Mouse (Mus musculus) neural tube, embryonic 12.5 days (tissue): ENCODE results near the gene Zfp981. TPM values are rescaled to one million over a fixed set of nuclear protein-coding genes. Genes with fewer than 3 reads are reported as not detected.
A peak's percentile ranks its signal among the peaks of the same experiment; 100 is the strongest.
"Not testable (repeated sequence)": the region's sequence is repeated elsewhere in the genome, so short reads cannot be mapped to it uniquely, and the experiment has no call there.

Source experiments
- ATAC-seq: fragments of 200-750 bp; cut with Nextera tagmentation; 2 replicates; pipeline ENCODE4 v1.8.0; 2017; ENCODE audit warnings: low read depth, mild to moderate bottlenecking, moderate TSS enrichment, moderate library complexity; ENCODE audit not compliant: low FRiP score
- H3K27ac ChIP-seq: fragments of 300-500 bp; sonication (generic); 2 replicates; pipeline ENCODE4 v1.5.1; 2016
- H3K27me3 ChIP-seq: fragments of 300-500 bp; sonication (generic); replicated peaks from 2 replicates; pipeline ENCODE4 v1.6.1; 2016; ENCODE audit warnings: mild to moderate bottlenecking
- H3K36me3 ChIP-seq: fragments of 300-500 bp; sonication (generic); 2 replicates; pipeline ENCODE4 v1.6.1; 2016; ENCODE audit warnings: mild to moderate bottlenecking
- H3K4me1 ChIP-seq: fragments of 300-500 bp; sonication (generic); 2 replicates; pipeline ENCODE4 v1.6.1; 2016
- H3K4me2 ChIP-seq: fragments of 300-500 bp; sonication (generic); replicated peaks from 2 replicates; pipeline ENCODE4 v1.6.1; 2016; ENCODE audit warnings: mild to moderate bottlenecking
- H3K4me3 ChIP-seq: fragments of 300-500 bp; sonication (generic); 2 replicates; pipeline ENCODE4 v1.5.1; 2016
- H3K9ac ChIP-seq: fragments of 300-500 bp; sonication (generic); 2 replicates; pipeline ENCODE4 v1.6.1; 2016; ENCODE audit warnings: mild to moderate bottlenecking
- H3K9me3 ChIP-seq: fragments of 300-500 bp; sonication (generic); 2 replicates; pipeline ENCODE4 v1.6.1; 2016; ENCODE audit warnings: mild to moderate bottlenecking
- WGBS: fragments of 180-500 bp; shearing (Covaris S2); methylation state at CpG from one replicate; pipeline ENCODE4 v1.1.7; 2016; 5-methylcytosine and 5-hydroxymethylcytosine counted together
- polyA plus RNA-seq: library from polyadenylated mRNA; unstranded; fragments of >200 nt; fragmentation: Nextera tagmentation; extraction: Ambion mirVana; gene quantifications from 2 replicates; pipeline ENCODE4 v1.2.1, GENCODE M21; 2016

The Zfp981 gene
- polyA plus RNA-seq, 1 experiment from 2014 or later, result 0.19 TPM

DNA sequence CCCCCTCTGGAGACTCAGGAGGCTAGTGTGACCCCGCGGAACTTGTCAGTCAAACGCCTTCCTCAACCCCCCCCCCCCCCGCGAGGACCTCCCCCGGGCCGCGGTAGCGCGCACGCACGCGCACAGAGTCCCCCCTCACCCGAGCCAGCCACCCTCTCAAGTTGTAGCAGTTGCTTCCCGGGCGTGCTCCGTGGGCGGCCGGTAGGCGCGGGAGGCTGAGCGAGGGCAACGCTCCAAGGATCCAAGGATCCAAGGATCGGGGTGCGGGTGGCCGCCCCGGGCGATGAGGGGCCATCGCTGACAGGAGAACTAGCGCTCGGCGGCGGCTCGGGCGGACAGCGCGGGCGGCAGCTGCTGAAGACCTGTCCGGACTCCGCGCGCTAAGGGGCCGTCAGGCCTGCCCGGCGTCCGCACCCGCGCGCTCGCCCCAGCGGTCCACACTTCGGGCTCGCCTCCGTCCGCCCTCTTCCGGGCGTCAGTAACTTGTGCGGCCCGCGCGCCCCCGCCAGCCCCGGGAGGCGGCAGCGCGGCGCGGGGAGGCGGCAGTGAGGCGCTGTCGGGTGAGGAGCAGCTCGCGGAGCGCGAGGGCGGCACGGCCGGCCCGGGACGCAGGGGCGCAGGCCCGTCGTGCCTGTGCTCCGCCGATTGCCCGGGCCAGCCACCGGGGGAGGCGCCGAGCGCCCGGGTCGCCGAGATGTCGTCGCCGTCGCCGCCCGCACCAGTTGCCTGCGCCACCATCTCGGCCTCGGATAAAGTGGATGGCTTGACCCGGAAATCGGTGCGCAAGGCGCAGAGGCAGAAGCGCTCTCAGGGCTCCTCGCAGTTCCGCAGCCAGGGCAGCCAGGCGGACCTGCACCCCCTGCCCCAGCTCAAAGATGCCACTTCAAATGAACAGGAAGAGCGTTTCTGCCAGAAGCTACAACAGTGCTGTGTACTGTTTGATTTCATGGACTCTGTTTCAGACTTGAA, 78.4 kb downstream of the Zfp981 start:
- ATAC-seq, result peak; percentile 88
- not testable (repeated sequence) for H3K9me3 ChIP-seq, H3K4me2 ChIP-seq, H3K36me3 ChIP-seq, H3K27ac ChIP-seq, H3K4me3 ChIP-seq, H3K27me3 ChIP-seq, H3K4me1 ChIP-seq, H3K9ac ChIP-seq
- 0% methylated on average over 16 of the region's 111 CpGs for WGBS

Other genes starting within 250 kb of the Zfp981 start
- gene Zfp992, start 53.0 kb upstream of the Zfp981 start, polyA plus RNA-seq, result 2.7 and 3.3 TPM in 2 replicates
- gene Zfp993, start 108.9 kb downstream of the Zfp981 start, polyA plus RNA-seq, result 1.8 and 2.1 TPM in 2 replicates